Mouse (Mus musculus) MEL-GATA-1-ER (cell line): ENCODE data around the gene Dach1.

Experiments
- DNase-seq: peaks from one replicate; pipeline ENCODE4 v3.0.0-alpha.2; 2012; ENCODE audit warnings: low read depth; ENCODE audit errors: extremely low read depth

Dach1 gene

DNA sequence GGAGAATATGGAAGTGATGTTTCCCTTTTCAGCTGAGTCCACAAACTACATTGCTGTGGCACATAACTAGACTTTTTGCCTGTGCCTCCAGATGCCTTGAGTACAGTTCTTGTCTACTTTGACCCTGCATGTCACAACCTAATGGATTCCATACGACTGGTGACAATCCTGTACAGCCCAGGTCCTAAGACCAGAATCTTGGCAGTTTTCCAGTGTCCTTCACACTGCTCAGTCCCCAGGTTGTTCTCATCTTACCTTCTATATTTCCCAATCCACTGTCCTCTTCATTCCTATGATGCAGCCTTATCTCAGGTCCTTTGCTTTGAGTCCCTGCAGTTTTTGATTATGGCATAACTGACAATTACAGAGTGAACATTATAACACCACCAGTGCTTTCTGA is 131.0 kb downstream of the Dach1 start:
- no peak for DNase-seq

DNA sequence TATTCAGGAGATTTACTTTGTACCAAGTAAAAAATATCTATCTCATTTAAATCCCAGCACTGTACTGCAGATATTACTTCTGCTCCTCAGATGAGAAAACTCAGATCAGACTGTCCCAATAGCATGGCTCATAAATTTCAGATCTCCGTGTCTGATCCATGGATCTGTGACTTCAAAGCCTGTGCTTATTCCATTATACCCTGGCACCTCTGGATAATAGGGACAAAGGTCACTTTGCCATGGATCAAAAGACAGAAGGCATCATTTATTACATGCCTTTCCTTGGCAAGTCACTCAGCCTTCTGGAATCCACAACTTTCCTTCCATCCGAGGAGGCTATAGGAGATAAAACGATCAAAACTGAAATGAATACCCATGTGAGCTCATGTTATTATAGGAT is 132.4 kb downstream of the Dach1 start:
- DNase-seq, result no peak

DNA sequence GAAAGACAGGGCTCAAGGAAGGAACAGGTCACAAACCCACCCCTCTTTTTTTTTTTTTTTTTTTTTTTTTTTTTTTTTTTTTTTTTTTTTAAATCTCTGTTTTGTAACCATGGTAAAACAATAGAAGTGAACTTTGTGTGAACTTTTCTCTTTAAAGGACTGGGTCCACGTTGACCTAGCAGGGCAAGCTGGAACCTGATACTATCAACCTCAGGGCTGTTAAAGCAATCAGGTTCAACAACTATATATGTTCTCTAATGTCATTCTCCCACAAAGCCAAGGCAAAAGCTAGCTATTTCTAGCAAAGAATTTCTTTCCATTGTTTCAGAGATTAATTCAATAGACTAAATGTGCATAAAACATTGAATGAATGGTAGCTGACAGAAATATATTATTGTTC is 134.3 kb downstream of the Dach1 start:
- DNase-seq, result no peak

DNA sequence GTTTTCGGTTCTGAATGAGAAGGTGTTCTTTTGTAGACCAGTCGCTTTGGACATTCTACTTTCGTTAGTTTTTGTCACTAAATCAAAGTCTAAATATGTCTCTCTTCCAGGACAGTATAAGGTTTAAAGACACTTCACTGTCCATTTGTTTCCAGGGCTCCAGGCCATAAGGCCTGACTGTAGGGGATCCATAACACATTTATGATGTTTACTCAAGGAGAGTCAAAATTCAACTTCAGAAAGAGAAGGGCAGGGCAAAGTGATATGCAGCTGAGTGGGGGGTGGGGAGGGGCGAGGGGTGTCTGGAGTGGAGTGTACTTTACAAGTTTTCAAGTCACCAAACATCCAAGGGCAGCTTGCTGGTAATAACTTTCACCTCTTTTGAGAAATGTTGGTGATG is 146.0 kb downstream of the Dach1 start:
- DNase-seq, result no peak

DNA sequence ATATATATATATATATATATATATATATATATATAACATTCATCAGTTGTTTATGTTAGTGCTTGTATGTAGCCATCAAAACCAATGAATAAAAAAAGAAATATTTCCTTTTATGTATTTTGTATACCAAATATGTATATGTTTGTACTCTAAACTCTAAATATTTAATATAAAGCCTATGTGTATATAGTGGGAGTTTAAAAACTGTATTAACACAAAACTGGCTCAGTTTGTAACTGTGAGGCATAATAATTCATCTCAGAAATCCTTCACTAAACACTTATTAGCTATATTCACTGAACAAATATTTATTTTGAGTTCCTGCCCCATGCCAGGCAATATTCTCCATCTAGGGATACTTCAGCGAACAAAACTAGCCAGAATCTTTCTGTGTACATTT is 155.5 kb downstream of the Dach1 start:
- no peak for DNase-seq

DNA sequence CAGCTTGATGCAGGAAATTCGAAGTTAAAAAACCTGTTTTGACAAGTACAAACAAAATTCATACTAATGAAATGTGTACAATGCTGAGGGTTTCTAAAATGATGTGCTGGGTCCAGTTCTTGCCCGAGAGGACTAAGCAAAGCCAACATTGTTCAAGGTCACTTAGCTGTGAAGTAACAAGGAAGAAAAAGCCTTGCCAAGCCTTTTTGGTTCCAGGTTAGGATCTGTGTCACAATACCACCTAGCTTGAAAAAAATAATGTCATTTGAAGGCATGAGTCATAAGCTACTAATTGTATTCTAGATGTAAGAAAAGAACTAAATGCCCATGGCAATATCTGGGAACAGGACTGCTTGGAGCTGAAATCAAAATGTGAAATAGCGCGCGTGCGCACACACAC is 161.1 kb downstream of the Dach1 start:
- DNase-seq, result no peak

DNA sequence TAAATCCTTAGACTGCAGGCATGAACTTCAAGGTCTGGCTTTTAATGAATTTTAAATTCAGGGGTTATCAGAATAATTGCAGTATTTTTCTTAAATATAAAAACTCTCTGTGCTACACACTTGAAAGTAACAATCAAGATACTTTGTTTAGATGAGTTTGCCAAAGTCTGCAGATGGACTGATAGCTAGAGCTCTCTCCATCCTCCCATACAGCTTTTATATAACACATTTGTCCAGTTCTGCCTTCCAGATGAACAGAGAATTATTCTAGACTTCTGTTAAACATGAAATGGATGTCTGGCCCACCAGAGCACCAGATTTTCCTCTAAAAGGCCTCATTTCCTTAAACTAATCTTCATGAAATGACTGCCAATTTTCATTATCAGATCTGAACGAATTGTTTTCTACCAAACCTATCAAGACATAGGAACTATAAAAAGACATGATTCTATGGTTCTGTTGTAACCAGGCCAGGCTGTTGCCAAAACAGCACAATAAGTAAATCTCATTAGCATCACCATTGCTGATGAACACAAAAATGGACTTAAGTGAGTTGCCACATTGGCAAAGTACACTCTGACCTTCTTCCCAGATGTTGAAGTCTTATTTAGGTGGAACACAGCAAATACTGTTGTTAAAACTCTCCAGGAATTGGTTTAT is 167.4 kb downstream of the Dach1 start:
- DNase-seq, result no peak

DNA sequence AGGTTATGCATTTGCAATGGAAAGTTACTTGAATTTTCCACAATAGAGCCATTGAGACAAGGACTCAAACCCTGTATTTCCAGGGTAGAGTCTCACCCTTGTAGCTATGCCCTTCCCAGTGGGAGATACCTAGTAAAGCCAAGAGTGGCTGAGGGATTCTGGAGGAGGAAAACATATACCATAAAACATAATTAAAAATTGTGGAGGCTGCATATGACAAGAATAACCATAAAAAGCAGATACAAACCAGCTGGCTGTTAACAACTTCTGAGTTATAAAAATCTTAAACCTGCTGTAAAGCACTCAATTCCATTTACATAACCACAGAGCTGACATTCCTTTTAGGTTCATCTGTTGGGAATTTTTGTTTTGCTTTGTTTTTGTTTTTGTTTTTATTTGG is 171.0 kb downstream of the Dach1 start:
- DNase-seq, result no peak

DNA sequence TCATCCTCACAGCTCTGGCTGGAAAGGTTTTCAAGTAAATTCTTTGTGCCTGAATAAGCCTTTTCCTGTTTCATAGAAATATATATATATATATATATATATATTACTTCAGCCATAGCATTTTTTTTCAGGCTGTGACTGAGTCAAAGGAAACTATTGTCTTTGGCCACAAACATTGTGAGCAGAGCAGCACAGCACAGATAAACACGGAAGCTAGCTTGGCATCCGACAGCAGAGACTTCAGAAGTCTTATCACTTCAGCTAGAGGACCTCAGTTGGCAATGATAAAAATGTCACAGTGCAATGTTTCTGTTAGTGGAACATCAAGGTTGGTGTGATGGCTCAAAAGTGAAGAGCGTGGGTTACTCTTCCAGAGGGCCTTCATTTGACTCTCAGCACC is 186.3 kb downstream of the Dach1 start:
- no peak for DNase-seq

DNA sequence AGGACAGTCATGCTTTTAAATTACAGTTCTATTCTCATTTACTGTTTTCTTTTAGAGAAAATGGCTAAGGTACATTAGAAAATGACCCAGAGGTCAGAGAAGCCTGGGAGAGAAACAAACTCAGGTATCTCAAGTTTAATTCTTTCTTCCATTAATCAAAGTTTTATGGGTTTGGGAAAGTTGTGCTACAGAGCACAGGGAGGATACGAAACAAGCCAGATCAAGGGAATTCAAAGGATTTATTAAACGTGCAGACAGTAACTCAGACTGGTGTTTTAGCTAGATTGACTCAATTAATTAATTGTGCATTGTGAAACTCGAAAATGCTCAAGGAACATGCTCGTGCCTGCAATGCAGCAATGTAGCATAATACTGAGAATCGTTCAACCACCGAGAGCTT is 186.9 kb downstream of the Dach1 start:
- DNase-seq, result no peak

DNA sequence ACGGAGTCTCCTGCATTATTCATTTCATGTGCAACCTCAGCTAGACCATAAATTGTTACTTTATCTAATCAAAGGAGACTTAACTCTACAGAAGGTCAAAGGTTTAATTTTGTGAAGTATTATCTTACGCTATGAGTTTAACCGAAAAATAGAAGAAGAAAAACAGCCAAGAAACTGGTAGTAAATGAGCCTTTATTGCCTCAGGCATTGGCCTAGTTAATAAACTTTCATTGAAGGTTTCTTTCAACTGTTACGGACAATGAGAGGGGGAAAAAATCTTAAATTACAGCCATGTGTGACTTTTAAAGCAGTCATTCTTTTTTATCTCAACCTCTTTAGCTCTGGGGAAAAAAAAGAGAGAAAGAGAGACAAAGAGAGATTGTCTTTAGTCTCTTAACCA is 188.7 kb downstream of the Dach1 start:
- no peak for DNase-seq

DNA sequence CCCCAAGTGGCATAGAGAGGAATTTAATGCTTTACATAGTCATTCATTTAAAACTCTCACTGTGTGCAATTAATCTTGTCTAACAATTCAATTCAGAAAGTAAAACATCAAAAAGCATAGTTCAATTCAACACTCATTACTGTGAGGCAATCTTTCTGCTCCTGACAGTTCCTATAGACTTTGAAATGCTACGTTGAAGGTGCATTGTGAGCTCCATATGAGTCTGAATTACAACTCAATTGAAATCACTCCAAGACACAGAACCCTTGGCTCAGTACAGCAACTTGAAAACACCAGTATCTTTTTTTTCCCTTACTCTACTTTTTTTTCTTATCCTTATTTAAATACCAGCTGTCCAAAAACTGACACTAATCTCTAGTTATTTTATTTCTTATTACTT is 193.5 kb downstream of the Dach1 start:
- no peak for DNase-seq

DNA sequence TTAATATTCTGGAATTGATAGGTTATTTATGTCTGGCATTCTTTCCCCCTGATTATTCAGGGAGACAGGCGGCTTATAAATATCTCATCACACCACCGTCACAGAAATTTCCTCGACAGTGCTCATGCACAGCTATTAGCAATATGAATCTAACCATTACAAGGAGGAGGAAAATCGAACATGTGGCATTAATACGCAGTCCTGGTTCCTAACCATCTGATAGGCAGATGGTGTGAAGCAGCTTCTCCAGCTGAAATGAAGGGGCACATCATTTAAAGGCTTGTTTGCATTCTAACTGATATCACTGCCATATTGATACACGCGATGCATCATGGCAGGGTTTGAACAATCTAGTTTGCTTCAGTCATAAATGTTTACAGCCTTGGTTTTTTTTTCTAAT is 194.1 kb downstream of the Dach1 start:
- DNase-seq, result no peak

DNA sequence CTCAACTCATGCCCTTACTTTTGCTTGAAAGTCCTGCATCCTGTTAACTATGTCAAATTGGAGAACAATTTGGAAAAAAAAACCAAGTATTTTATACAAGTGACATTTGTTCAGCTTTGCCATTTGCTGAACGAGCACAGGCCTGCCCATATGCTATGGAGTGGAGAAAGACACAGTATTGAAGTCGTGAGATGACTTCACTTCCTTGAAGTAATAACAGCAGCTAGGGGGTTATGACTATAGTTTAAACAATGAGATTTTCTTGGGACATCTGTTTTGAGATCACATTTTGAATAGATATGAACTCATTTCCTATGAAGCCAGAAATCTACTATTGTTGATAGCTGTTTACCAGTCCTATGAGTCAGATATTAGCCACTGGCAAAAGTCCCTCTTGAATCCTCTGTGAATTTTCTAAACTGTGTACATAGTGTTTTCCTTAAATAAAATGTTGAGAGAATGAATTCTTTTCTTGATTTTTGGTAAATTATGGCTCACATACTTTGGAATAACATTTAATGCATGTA is 205.0 kb downstream of the Dach1 start:
- no peak for DNase-seq

DNA sequence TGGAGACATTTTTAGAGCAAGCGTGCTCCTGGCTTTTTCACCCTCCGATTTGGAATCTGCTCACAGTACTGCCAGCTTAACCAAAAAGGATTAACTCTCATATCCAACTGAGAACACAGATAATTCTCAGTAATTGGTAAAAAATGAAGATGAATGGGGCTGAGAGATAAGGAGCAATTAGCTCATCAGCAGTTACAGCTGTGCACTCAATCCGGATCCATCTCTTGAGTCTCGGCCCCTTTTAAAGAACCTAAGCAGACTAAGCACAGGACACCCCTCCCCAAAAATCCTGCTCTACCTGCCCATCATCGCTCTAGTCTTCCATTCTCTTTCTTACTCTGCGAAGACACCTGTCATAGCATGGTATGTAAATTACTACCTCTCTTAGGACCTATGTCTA is 205.9 kb downstream of the Dach1 start:
- DNase-seq, result no peak

DNA sequence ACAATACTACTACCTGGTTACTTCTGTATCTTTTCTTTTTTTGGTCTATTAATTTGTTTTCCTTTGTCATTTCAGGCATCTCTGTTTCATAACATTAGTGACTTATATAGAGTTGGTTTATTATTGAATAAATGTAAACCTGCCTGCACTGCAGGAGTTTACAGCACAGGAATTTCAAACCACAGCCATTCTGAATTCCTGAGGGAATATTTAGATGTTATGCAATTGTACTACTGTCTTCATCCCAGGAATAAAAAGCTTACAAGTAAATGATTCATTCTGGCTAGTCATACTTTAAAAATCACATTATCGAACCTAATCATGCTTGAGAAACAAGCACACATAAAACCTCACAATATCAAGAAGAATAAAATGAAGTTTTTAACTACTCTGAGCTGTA is 213.2 kb downstream of the Dach1 start:
- no peak for DNase-seq

DNA sequence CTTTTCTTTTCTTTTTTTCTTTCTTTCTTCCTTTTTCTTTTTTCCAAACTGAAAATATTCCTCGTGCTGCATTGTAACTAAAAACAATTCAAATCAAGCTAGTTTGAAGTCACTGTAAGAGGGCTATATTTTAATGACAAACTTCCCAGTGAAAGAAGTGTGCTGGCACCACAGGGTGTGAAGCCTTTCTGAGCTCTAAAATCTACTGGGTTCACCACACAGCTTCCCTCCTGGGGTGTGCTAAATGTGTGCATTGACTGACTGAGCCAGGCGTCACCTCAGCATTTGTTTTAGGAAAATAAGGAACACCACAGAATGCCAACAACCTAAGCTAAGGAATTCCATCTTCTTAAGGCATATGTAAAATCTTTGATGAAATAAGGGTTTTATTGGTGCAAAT is 224.1 kb downstream of the Dach1 start:
- DNase-seq, result no peak

DNA sequence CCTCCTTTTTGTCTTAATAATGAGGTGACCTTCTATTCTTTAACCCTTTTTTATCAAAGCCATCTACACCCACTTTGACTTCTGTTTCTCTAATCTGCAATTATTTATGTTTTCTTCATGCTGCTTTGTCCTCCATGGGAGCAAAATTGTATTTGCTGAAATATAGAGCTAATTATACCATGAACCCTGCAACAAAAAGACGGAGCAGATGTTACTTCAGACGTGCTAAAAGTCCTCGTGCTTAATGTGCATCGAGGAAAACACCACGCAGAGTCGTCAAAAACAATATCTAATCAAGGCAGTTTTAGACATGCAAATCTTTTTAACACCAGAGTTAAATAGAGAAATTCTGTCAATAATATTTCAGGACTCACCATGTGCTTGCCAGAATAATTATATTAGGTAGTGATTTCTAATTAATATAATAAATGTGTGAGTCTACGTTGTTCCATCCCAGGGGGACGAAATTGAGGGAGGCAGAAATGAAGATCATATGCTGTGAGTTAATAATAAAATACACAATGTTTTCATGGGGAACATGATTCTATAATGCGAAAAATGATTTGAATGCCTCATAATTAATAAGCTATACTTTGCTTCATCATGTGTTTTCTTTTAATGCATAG is 224.8 kb downstream of the Dach1 start:
- no peak for DNase-seq

DNA sequence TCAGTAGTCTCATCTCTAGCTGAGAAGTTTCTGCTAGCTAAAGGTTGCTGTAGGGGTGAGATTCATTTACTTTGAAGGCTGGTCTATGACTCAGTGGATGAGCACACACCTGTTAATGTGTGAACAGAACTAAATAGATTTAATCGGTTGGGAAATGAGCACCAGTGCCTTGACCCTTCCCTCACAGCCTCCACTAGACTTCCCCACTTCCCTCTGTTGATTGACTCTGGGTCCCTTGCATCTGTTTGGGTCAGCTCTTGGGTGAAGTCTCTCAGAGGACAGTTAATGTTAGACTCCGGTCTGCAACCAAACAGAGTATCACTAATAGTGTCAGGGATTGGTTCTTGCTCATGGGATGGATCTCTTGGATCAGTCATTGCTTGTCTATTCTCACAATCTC is 227.2 kb downstream of the Dach1 start:
- no peak for DNase-seq

DNA sequence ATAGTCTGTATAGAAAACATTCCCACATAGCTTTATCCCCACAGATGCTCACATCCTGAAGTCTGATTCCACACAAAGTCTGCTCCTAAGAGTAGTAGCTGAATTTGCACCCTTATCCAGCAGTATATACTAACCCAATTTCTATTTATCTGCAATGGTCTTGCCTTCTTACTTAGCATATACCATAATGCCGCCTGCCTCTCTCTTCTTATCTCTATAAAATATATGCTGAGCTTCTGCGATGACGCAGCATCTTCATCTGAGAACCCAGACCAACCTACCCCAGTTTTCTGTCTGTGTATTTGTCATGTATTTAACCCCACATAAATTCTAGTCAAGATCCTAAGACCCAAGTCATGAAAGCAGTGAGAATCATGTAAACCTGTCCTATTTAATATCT is 272.9 kb downstream of the Dach1 start:
- DNase-seq, result no peak

DNA sequence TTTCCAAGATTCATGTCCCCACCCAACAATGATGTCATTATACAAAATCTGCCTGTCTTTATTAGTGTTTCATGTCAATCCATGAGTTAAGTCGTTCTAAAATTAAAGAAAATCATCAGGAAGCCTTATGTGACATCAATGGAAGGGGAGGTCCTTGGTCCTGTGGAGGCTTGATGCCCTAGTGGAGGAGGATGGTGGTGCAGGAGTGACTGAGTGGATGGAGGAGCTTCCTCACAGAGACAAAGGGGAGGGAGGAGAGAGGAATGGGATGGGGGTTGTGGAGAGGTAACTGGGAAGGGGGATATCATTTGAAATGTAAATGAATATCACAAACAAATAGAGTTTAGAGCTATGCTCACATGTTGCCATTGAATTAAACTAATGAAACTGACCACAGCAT is 287.6 kb downstream of the Dach1 start:
- no peak for DNase-seq

DNA sequence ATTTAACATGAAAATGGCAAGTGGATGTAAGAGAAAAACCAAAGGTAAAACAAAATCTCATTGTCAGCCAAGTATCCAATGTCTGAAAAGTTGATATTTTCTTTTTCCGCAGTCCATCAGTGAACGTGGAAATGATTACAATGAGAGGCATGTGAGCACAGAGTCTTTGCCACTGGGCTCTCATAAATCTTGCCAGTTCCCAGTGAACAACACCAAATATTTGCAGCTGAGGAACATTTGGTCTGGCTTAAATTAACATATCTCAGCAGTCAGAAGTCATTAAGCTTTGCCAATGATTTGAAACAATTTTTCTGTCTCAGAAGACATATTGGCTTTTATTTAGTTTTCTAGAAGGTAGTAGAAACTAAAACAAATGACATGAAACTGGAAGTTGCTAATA is 298.6 kb downstream of the Dach1 start:
- DNase-seq, result no peak

DNA sequence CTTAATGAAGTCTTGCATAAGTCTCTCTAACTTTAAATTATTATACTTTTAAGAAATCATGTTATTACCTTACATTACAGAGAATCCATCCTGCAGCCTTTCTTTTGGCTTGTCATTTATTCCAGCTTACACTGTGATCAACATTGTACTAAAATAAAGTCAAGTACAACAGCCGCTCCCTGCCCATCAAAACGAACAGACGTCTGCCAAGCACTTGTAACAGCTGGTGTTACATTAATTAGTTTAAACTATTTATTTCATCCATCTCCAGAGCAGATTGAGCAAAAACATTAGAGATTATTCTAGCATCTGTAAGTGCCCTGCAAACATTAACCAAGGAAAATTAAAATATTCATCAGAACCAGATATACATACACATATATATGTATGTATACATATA is 311.2 kb downstream of the Dach1 start:
- DNase-seq, result no peak
